12 mouse cellular contexts compared by ENCODE assay signal in genomic region chr14:77256943-77257342, GRCm38 (mm10).
DNase-seq lines count a peak whose midpoint lies in the region; ATAC-seq lines count a peak whose summit lies in the region.
"Had no signal": no experiment of that assay in that cellular context is flagged by ENCODE, and none has a peak within 500 bp of the region (broad histone marks: within the 10 kb centered on the region; RNA-seq: fewer than 3 reads in every experiment).

No protein-coding gene starts in this region.

- H3K36me3 ChIP-seq in heart, embryonic 11.5 days (ENCODE audit: control insufficient read depth, insufficient read depth, low read length) = no peaks in the 10 kb centered on the region
- no peaks in the 10 kb centered on the region for H3K36me3 ChIP-seq in forebrain, embryonic 16.5 days (ENCODE audit: control insufficient read depth, insufficient read depth)
- H3K36me3 ChIP-seq: kidney, embryonic 15.5 days; midbrain, embryonic 13.5 days had no signal

- ATAC-seq in heart, embryonic 11.5 days (replicated peaks; ENCODE audit: insufficient number of reproducible peaks, low FRiP score, low TSS enrichment) = no peak
- peak; percentile 85 for ATAC-seq in forebrain, embryonic 16.5 days
- ATAC-seq: inflammation-experienced regulatory T-cells, adult 6 months; liver, postnatal 0 days; midbrain, embryonic 13.5 days had no signal

- no peak overlapping the region for H3K27ac ChIP-seq in heart, embryonic 11.5 days (ENCODE audit: low read depth, low read length)
- peak overlapping the region; percentile 80 for H3K27ac ChIP-seq in forebrain, embryonic 16.5 days (ENCODE audit: low read length)
- H3K27ac ChIP-seq: kidney, embryonic 15.5 days; midbrain, embryonic 13.5 days had no signal

- no peak overlapping the region for H3K4me2 ChIP-seq in heart, embryonic 11.5 days
- no peak overlapping the region for H3K4me2 ChIP-seq in forebrain, embryonic 16.5 days (ENCODE audit: low read length)
- H3K4me2 ChIP-seq: kidney, embryonic 15.5 days; midbrain, embryonic 13.5 days had no signal

- peak; percentile 48 for DNase-seq in heart, adult 11 months
- DNase-seq in adipocyte (ENCODE audit: low spot score) = peak; percentile 65
- DNase-seq in cerebellum, adult 11-12 months = peak; percentile 87
- DNase-seq in gastrocnemius, postnatal 4 days (ENCODE audit: low spot score in 2 of 2) = no peak
- DNase-seq in spleen, adult 12 weeks (ENCODE audit: low spot score) = no peak
- DNase-seq: liver, postnatal 0 days; lung, postnatal 4 days had no signal

- H3K4me1 ChIP-seq in heart, embryonic 11.5 days (ENCODE audit: control insufficient read depth, insufficient read depth, low read length) = no peaks in the 10 kb centered on the region
- H3K4me1 ChIP-seq in forebrain, embryonic 16.5 days (replicated peaks; ENCODE audit: control insufficient read depth, insufficient read depth, low read length) = peaks cover 9% of the 10 kb centered on the region; the same call in 1 of the 2 replicates
- H3K4me1 ChIP-seq: kidney, embryonic 15.5 days had no signal

- no peaks in the 10 kb centered on the region for H3K27me3 ChIP-seq in heart, embryonic 11.5 days (ENCODE audit: control insufficient read depth, insufficient read depth, low read length)
- no peaks in the 10 kb centered on the region for H3K27me3 ChIP-seq in forebrain, embryonic 16.5 days (replicated peaks; ENCODE audit: control insufficient read depth, insufficient read depth, low read length)
- H3K27me3 ChIP-seq: kidney, embryonic 15.5 days; midbrain, embryonic 13.5 days had no signal

- no peak overlapping the region for H3K9ac ChIP-seq in heart, embryonic 11.5 days (ENCODE audit: low read depth, low read length)
- no peak overlapping the region for H3K9ac ChIP-seq in forebrain, embryonic 16.5 days (replicated peaks; ENCODE audit: low read depth, low read length)
- H3K9ac ChIP-seq: kidney, embryonic 15.5 days; liver, postnatal 0 days; midbrain, embryonic 13.5 days had no signal

- H3K4me3 ChIP-seq in heart, embryonic 11.5 days (ENCODE audit: low read depth, low read length) = no peak overlapping the region
- H3K4me3 ChIP-seq in forebrain, embryonic 16.5 days (replicated peaks; ENCODE audit: low read length) = no peak overlapping the region
- H3K4me3 ChIP-seq: kidney, embryonic 15.5 days; midbrain, embryonic 13.5 days had no signal

- 78% methylated on average over 2 of the region's 2 CpGs for WGBS in heart, embryonic 11.5 days (ENCODE audit: insufficient replicate concordance)
- WGBS in forebrain, embryonic 16.5 days = 39% methylated on average over 2 of the region's 2 CpGs

- H3K9me3 ChIP-seq in heart, embryonic 11.5 days (replicated peaks; ENCODE audit: control insufficient read depth, low read length) = no peaks in the 10 kb centered on the region
- no peaks in the 10 kb centered on the region for H3K9me3 ChIP-seq in forebrain, embryonic 16.5 days (ENCODE audit: control insufficient read depth, low read length)
- H3K9me3 ChIP-seq: kidney, embryonic 15.5 days; midbrain, embryonic 13.5 days had no signal

Comparison
In these comparisons a context has a peak if more than half of its experiments do, and no peak if none do; other contexts are left out.
1. DNase-seq: peak in heart, adult 11 months (single experiment), adipocyte (single experiment) and cerebellum, adult 11-12 months (single experiment); none in gastrocnemius, postnatal 4 days (0 of 2) and spleen, adult 12 weeks (single experiment).